Mouse (Mus musculus) megakaryocyte-erythroid progenitor cell, adult 5-6 weeks (primary cell): ENCODE measurements around the gene Fam241a. TPM values are rescaled to one million over a fixed set of nuclear protein-coding genes. Genes with fewer than 3 reads are reported as not detected.
A peak's percentile ranks its signal among the peaks of the same experiment; 100 is the strongest.

ENCODE experiments used
- ATAC-seq: replicated peaks from 2 replicates; pipeline ENCODE4 v1.8.0; 2016; ENCODE audit warnings: mild to moderate bottlenecking, inconsistent platforms; ENCODE audit not compliant: severe bottlenecking, poor library complexity, low FRiP score, low TSS enrichment
- total RNA-seq, 2 experiments: library from RNA; stranded (forward) in 1 of 2; stranded (reverse) in 1 of 2; fragments of 200-1000, 215-1000 nt in 1 of 2; fragments of >200 nt in 1 of 2; fragmentation: Nextera tagmentation in 1 of 2; gene quantifications; 2 replicates each; pipeline ENCODE4 v1.2.3; 2014 to 2017

The Fam241a gene
- total RNA-seq, 2 experiments from 2014 or later = 54.1 to 72.8 TPM

DNA sequence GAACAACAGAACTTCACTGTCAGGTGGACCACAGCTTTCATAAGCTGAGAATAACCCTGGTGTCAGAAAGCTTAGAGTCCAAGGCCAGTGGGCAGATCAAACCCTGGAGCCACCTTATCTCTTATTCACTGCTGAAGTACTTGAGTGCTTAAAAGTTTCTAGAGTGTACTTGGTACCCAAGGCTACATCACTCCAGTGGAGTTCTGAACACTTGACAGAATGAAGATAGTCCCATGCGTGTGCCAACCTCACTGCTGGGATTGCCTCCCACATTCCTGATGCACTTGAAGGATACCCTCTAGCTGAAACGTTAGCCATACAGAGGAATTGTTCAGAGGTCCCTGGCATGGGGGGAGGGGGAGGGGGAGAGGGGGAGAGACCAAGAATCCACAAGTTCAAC lies 14.4 kb downstream of the Fam241a start:
- 0 out of 2 replicates have a peak, but pooled peaks have one; percentile 34 for ATAC-seq

DNA sequence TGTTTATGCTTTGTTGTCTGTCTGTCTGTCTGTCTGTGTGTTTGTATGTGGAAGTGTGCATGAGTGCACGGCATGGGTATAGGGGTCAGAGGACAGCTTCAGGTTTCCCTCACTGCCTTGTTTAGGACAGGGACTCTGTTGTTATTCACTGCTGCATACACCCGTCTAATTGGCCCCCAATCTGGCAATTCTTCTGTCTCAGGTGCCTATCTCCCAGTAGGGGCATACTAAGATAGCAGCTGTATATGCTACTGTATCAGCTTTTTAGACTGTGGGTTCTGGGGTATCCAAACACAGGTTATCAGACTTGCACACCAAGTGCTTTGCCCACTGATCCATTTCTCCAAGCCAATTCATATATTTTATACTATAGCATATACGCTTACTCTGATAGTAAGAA lies 16.2 kb downstream of the Fam241a start:
- peak; percentile 71 for ATAC-seq

DNA sequence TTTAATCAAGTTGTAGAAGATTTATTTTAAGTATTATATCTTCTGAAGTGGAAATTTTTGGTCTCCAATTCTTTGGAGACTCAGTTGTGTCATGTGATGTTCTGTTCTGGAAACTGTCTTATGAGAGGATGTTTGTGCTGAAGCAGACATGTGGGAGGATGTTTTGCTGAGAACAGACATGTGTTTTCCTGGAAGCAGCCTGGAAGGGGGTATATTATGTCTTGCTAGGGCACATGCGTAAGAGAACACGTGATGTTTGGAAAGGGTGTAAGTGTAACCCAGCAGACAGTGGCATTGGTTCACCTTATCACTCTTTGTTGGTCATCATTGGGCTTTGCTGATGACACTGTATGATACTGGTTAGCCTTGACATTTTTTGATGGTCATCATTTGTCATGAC lies 20.6 kb downstream of the Fam241a start:
- ATAC-seq = no peak

GRCm38 (mm10) chr3:127875059-127875458 lies 21.1 kb downstream of the Fam241a start:
- no peak for ATAC-seq

DNA sequence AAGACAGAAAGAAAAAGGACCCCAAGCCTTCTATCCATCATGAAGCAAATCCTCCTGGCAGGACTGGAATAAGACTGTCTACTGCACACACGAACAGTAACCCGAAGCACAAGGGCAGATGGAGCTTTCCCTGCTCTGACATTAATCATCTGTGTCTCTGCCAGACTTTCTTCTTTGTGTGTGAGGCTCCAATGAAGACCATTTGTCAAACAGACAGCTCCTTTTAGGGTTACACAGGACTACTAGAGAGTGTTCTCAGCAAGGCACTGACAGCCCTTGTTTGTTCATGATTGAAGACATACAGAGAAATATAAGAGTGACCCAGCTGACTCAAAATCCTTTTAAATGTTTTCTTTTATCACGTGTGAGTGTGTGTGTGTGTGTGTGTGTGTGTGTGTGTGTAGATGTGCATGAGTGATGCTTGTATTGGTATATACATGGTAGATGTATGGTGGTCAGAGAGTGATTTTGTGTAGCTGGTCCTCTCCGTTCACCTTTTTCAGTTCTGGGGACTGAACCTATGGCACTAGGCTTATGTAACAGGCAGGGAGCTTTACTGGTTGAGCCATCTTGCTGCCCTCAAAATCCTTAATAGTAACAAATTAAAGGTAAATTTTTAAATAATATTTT lies 21.8 kb downstream of the Fam241a start:
- ATAC-seq = no peak

- ATAC-seq = no peak
Observed at GRCm38 (mm10) chr3:127871575-127871974, 24.5 kb downstream of the Fam241a start.

GRCm38 (mm10) chr3:127868880-127869279 lies 27.2 kb downstream of the Fam241a start:
- ATAC-seq = no peak

- no peak for ATAC-seq
Observed at GRCm38 (mm10) chr3:127868046-127868758, 27.9 kb downstream of the Fam241a start.

DNA sequence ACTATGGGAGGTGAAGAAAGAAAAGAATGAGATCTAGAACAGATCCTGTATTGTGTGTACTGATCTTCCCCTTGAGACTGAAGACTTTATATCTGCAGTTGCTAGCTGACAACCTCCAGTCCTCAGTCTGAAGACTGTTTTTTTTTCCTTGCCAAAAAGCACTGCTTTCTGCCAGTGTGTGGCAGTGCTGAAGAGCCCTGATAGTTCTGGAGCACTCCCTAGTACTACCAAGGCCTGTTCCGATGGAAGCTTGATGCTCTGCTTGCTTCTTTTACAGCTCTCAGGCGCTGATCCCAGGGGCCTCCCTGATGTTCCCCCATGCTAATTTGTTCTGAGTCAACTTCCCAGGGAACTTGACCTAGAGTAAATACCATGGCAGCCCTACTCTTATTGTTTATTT lies 31.9 kb downstream of the Fam241a start:
- peak; percentile 39 for ATAC-seq

- ATAC-seq = no peak
Observed at GRCm38 (mm10) chr3:127863571-127863970, 32.6 kb downstream of the Fam241a start.

- ATAC-seq = no peak
Observed at GRCm38 (mm10) chr3:127862479-127862878, 33.6 kb downstream of the Fam241a start.

- ATAC-seq = no peak
Observed at GRCm38 (mm10) chr3:127861340-127861739, 34.8 kb downstream of the Fam241a start.

- peak; percentile 81 for ATAC-seq
Observed at GRCm38 (mm10) chr3:127853431-127854206, 42.5 kb downstream of the Fam241a start.

- ATAC-seq = no peak
Observed at GRCm38 (mm10) chr3:127852722-127853121, 43.4 kb downstream of the Fam241a start.

- no peak for ATAC-seq
Observed at GRCm38 (mm10) chr3:127850776-127851646, 45.1 kb downstream of the Fam241a start.

DNA sequence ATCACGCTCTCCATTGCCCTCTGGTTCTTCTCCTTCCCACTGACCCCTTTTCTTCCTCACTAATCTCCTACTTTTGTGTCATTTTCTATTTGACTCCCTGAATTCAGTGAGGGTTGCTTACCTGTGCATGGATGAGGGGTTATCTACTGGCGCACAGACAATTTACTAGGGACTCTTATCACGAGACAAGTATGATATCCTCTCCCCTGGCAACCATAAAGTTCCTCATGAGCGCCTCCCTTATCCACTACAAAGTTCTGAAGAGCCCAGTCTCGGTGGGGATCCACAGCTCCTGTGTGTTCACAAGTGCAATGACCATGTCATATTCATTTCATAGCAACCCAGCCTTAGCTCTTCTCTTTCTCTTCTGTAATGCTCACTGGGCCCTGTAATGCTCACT lies 46.2 kb downstream of the Fam241a start:
- ATAC-seq = peak; percentile 19

DNA sequence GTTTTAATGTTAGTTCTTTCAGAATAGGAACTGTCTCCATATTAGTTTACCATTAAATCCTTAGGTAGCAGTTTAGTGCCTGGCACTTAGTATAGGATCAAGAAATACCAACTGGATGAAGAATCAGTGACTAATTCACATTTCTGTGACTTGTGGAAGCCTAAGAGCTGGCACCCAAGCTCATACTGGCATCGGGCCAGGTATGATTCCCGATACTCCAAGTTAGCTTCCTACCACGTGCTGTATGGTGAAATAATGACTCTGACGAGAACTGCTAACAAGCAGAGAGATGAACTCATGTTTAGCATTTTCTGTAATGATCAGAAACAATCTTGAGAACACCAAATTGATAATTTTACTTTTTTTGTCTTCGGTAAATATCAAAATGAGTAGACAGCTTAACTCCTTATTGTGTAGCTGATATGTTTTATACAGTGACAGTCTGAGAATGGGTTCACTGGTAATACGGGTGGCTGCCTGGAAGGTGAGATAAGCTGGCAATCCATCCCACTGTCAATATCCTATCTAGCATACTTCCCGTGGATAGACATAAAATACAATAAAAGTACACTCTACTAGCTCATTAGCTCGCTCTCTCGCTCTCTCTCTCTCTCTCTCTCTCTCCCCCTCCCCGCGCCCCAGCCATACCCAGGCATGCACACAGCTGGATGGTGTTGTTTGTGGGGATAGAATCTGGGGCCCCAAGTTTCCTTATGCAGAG lies 47.9 kb downstream of the Fam241a start:
- ATAC-seq = peak; percentile 83

GRCm38 (mm10) chr3:127843941-127844327 lies 52.2 kb downstream of the Fam241a start:
- no peak for ATAC-seq
